Mouse (Mus musculus) Patski (cell line): ENCODE results near the gene Otud5. TPM values are rescaled to one million over a fixed set of nuclear protein-coding genes. Genes with fewer than 3 reads are reported as not detected.
A peak's percentile ranks its signal among the peaks of the same experiment; 100 is the strongest.
"Not testable (repeated sequence)": the region's sequence is repeated elsewhere in the genome, so short reads cannot be mapped to it uniquely, and the experiment has no call there.

Source experiments
- ATAC-seq: fragments of 100-300 bp; one replicate; pipeline ENCODE4 v1.8.0; 2021
- CTCF ChIA-PET: fragments of 350-600 bp; sonication (Branson Sonifier 250); formaldehyde crosslinking; loops from one replicate; lab custom pipeline; 2022; ENCODE audit warnings: inconsistent platforms; lab: Charles Lee
- POLR2A ChIA-PET: fragments of 350-600 bp; sonication (Branson Sonifier 250); formaldehyde crosslinking; loops from one replicate; lab custom pipeline; 2022; ENCODE audit warnings: antibody characterized with exemption, inconsistent platforms; lab: Charles Lee
- DNase-seq: peaks from one replicate; pipeline ENCODE4 v3.0.0-alpha.2; 2011; ENCODE audit warnings: low read depth, low spot score
- H3K27me3 ChIP-seq: fragments of 371-371 bp; one replicate; pipeline ENCODE4 v1.5.1; 2021
- CTCF ChIP-seq: fragments of 100-300 bp; IDR thresholded peaks from one replicate; pipeline ENCODE4 v1.5.1; 2021
- in situ Hi-C: fragments of 300-500 bp; cut with MboI; formaldehyde crosslinking; loops from 3 replicates; pipeline ENCODE4 v1.11.1; 2018; ENCODE audit warnings: low pct_unique_long_range_greater_than_20kb, mixed read lengths
- polyA plus RNA-seq: library from polyadenylated mRNA; unstranded; gene quantifications from one replicate; pipeline ENCODE4 v1.2.3, GENCODE M21; 2021

The Otud5 gene
- polyA plus RNA-seq, 1 experiment from 2014 or later = 83.0 TPM

DNA sequence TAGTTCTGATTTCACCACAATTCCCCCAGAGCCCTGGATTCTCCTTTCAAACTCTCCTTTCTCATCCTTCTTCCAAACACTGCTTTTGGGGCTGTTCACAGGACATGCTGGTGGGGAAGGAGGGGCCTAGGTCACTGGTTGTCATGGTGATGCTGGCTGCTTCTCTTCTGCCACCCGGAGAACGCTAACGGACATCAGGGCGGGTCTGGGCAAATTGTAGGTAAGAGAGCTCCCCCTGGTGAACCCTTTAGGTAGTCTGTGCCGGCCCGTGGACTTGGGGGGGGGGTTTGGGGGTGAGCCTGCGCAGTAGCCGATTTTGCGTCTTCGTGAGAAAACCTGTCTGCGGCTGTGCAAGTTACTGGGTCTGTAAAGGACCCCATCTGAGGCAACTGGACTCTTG, 38.7 kb downstream of the Otud5 start:
- ChIA-PET POLR2A (interaction anchor here (1.1 kb wide), 1 partner anchor 50 kb away, joined by 3 read pairs; no protein-coding TSS in a partner anchor), CTCF (no interaction called here)
- TF ChIP-seq CTCF = no peak
- ATAC-seq = peak; percentile 32
- in situ Hi-C loops = no loop called here
- H3K27me3 ChIP-seq = peaks cover 6% of the 10 kb centered on the region
- DNase-seq = no peak

- POLR2A ChIA-PET = interaction anchor here (2.3 kb wide), 1 partner anchor 15 kb away, joined by 7 read pairs; the partner anchor contains the start of genes Pqbp1 and Timm17b
- ATAC-seq (peak; percentile 68), DNase-seq (no peak)
- in situ Hi-C loops = no loop called here
- CTCF ChIA-PET = no interaction called here
- H3K27me3 ChIP-seq = peaks cover 3% of the 10 kb centered on the region
- no peak for TF ChIP-seq CTCF
These were observed 42.8 kb downstream of the Otud5 start, which contains the start of gene Slc35a2 for GRCm38 (mm10) chrX:7883841-7884567. Slc35a2 (plus strand) TSS chrX:7884028.

DNA sequence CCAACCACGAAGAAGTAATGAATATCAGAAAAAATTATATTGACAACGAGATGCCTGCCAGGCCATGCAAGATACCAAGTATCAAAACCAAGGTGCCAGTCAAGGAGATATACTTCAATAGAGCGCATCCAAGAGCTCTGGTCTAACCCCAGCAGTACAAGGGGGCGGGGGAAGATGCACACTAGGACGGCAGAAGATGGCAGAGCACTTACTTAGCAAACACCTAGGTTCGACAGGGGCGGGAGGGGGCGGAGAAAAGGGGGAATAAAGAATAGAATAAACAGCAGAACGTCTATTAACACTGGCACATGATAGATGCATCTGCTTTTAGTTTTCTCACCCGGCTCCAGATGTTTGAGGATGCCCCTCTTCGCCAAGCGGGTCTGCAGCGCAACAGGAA, 57.0 kb downstream of the Otud5 start:
- H3K27me3 ChIP-seq = no peaks in the 10 kb centered on the region
- TF ChIP-seq CTCF = no peak
- POLR2A ChIA-PET = interaction anchor here (1.1 to 1.7 kb wide), 2 partner anchors 14 to 44 kb away, joined by 3 to 7 read pairs; partner anchors contain the start of gene Slc35a2
- CTCF ChIA-PET = no interaction called here
- no peak for ATAC-seq
- in situ Hi-C loops = no loop called here
- DNase-seq = no peak

- DNase-seq (peak; percentile 57), ATAC-seq (peak; percentile 97)
- POLR2A ChIA-PET = interaction anchor here (0.6 to 1.7 kb wide), 3 partner anchors 14 to 96 kb away, joined by 3 to 7 read pairs (median 4); partner anchors contain the start of gene Slc35a2
- CTCF ChIA-PET = no interaction called here
- no peaks in the 10 kb centered on the region for H3K27me3 ChIP-seq
- no peak for TF ChIP-seq CTCF
- in situ Hi-C loops = no loop called here
These were observed 58.0 kb downstream of the Otud5 start, which contains the start of the genes Pqbp1 and Timm17b for GRCm38 (mm10) chrX:7898880-7899874. Pqbp1 (minus strand) TSS chrX:7899269. Timm17b (plus strand) TSS chrX:7899357.

DNA sequence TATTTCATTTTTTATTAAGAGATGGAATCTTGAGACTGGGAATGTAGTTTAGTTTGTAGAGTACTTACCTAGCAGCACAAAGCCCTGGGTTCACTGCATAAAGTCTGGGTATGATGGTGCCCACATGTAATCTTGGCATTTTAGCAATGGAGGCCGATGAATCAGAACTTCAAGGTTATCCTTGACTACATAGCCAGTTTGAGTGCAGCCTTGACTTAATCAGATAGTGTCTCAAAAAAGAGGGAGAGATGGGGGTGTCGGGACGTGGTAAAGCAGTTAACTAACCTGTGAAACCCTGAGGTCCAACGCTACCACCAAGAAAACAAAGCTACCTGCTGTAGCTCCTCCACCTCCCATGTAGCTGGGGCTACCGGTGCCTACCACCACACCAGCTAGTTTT, 63.3 kb downstream of the Otud5 start:
- CTCF ChIA-PET = no interaction called here
- H3K27me3 ChIP-seq = no peaks in the 10 kb centered on the region
- POLR2A ChIA-PET = no interaction called here
- in situ Hi-C loops = no loop called here
- no peak for TF ChIP-seq CTCF
- no peak for DNase-seq
- no peak for ATAC-seq

GRCm38 (mm10) chrX:7907735-7908134, 66.6 kb downstream of the Otud5 start, which contains the start of gene Gm10491:
Gm10491 (minus strand) TSS chrX:7907835.
- POLR2A ChIA-PET = no interaction called here

DNA sequence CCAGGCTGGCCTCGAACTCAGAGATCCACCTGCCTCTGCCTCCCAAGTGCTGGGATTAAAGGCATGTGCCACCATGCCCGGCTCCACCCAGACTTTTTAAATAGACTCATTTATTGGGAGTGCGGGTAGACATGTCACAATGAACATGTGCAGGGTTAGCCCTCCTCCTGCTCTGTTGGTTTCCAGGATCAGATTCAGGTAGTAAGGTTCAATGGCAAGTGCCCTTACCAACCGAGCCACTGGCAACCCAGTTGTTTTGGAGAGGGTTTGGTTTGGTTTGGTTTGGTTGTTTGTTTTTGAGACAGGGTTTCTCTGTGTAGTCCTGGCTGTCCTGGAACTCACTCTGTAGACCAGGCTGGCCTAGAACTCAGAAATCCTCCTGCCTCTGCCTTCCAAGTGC, 68.1 kb downstream of the Otud5 start, which contains the start of gene Gm10490:
Gene Gm10490 (plus strand): TSS at position 301 of the 400 bp plus-strand sequence.
- DNase-seq, in situ Hi-C loops, ATAC-seq, POLR2A ChIA-PET, H3K27me3 ChIP-seq, CTCF ChIA-PET: not testable (repeated sequence)

More at GRCm38 (mm10) chrX:7907735-7908134, 66.6 kb downstream of the Otud5 start, which contains the start of gene Gm10491:
- no peaks in the 10 kb centered on the region for H3K27me3 ChIP-seq
- no peak for TF ChIP-seq CTCF
- CTCF ChIA-PET = no interaction called here
- DNase-seq (no peak), ATAC-seq (no peak)
- in situ Hi-C loops = no loop called here

DNA sequence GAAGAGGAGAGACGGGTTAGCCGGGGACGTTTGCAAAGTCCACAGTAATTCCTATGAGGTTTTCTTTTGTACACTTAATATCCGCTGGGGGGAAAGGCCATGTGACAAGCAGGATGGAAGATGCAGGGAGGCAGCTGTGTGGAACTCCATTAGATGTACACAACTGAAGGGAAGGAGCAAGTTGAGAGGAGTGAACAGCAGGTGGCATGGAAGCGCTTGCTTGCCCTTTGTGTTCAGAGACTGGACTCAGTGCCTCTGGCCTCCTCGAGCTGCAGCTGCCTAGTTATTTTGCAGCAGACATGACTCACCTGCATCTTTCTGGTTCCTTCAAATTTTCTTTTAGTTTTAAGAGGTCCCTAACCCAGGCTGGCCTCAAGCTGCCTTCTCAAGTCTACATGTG, 69.3 kb downstream of the Otud5 start:
- ChIA-PET POLR2A (no interaction called here), CTCF (interaction anchor here (0.6 to 5.2 kb wide), 4 partner anchors 9 to 147 kb away, joined by 3 to 60 read pairs (median 6); partner anchors contain the start of gene Glod5)
- H3K27me3 ChIP-seq = no peaks in the 10 kb centered on the region
- DNase-seq = no peak
- TF ChIP-seq CTCF = peak; percentile 56
- in situ Hi-C loops = loop anchor here (5.0 kb wide), 2 partner anchors 107 to 202 kb away; partner anchors contain the start of gene Glod5
- no peak for ATAC-seq

- H3K27me3 ChIP-seq, DNase-seq, in situ Hi-C loops, ATAC-seq: not testable (repeated sequence)
- ChIA-PET POLR2A (interaction anchor here (0.6 kb wide), 1 partner anchor 28 kb away, joined by 4 read pairs; no protein-coding TSS in a partner anchor), CTCF (interaction anchor here (1.3 kb wide), 1 partner anchor 102 kb away, joined by 3 read pairs; no protein-coding TSS in a partner anchor)
These were observed 74.5 kb downstream of the Otud5 start for GRCm38 (mm10) chrX:7915669-7916068.

DNA sequence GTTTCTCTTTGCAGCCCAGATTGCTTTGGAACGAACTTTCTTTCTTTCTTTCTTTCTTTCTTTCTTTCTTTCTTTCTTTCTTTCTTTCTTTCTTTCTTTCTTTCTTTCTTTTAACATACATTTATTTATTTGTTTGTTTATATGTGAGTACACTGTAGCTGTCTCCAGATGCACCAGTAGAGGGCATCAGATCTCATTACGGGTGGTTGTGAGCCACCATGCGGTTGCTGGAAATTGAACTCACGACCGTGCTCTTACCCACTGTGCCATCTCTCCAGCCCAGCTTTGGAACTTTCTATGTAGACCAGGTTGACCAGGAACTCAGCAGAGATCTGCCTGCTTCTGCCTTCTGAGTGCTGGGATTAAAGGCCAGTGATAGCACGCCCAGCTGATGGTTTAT, 76.8 kb downstream of the Otud5 start:
- in situ Hi-C loops, CTCF ChIA-PET, H3K27me3 ChIP-seq, DNase-seq, ATAC-seq, POLR2A ChIA-PET: not testable (repeated sequence)
